Mouse (Mus musculus) right cerebral cortex, adult 18-20 months (tissue): ENCODE data around the gene Arvcf.

ENCODE experiments used
- DNase-seq: peaks from one replicate; pipeline ENCODE4 v3.0.0; 2022; ENCODE audit warnings: mixed read lengths

Arvcf gene

DNA sequence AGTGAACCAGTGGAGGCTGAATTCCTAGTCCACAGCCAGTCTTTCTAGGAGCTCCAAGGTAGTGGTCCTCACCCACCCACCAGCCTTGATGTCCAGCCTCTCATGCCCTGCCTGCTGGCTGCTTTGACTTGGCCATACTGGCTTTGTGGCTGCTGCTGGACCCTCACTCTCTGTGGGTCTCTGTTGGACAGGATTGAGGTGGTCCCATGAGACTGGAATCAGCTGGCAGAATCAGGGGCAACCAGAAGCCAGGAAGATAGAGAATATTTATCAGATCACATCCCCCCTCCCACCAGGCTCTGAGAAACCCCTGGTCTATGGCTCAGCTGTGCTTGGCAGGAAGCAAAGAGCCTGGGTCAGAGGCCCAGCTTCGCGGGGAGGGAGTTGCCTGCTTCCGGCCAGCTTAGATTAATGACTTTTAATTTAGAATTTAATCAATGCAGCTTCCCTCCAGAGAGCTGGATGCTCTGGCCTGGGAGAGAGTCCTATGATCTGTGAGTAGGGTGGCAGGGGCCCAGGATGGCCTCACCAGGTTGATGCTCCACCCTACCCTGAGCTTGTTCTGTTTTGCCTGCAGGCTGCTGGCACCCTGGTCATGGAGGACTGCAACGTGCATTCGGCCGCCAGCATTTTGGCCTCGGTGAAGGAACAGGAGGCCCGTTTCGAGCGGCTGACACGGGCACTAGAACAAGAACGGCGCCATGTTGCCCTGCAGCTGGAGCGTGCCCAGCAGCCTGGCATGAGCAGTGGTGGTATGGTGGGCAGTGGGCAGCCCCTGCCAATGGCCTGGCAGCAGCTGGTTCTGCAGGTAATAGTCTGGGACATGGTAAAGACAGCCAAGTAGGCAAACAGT, 40.8 kb downstream of the Arvcf start:
- no peak for DNase-seq

DNA sequence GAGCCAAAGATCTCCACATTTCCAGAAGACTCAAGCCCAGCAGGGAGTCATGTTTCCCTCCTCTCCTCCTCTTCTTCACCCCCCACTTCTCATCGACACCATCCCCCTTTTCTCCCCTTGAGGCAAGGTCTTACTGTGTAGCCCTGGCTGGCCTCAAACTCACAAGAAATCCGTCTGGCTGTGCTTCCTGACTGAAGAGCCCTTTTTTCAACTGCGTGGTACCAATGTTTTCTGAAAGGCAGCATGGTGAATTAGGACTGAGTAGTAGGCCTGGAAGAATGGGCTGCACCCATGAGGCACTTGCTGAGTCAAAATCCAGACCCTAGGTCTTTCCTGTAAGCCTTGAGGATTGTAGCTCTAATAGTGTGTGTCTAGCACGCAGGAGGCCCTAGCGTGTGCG, 42.4 kb downstream of the Arvcf start:
- no peak for DNase-seq

GRCm38 (mm10) chr16:18391127-18391526, 43.1 kb downstream of the Arvcf start:
- no peak for DNase-seq

DNA sequence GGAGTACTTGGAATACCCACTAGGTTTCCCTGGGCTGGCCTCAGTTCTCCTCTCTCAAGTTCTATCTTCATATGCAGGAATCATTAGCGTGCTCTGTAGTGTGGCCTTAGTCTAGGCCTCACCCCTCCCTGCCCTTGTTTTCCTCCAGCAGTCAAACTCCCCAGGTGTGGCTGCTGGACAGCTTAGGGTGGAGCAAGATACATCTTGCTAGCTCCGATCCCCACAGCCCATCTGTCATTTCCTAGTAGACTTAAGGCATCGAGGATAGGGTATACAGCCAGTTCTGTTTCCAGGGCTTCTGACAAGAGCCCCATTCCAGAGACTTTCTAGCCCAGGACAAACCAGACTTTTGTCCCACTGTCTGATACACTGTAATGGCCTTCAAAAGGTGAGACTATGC, 43.7 kb downstream of the Arvcf start:
- no peak for DNase-seq

DNA sequence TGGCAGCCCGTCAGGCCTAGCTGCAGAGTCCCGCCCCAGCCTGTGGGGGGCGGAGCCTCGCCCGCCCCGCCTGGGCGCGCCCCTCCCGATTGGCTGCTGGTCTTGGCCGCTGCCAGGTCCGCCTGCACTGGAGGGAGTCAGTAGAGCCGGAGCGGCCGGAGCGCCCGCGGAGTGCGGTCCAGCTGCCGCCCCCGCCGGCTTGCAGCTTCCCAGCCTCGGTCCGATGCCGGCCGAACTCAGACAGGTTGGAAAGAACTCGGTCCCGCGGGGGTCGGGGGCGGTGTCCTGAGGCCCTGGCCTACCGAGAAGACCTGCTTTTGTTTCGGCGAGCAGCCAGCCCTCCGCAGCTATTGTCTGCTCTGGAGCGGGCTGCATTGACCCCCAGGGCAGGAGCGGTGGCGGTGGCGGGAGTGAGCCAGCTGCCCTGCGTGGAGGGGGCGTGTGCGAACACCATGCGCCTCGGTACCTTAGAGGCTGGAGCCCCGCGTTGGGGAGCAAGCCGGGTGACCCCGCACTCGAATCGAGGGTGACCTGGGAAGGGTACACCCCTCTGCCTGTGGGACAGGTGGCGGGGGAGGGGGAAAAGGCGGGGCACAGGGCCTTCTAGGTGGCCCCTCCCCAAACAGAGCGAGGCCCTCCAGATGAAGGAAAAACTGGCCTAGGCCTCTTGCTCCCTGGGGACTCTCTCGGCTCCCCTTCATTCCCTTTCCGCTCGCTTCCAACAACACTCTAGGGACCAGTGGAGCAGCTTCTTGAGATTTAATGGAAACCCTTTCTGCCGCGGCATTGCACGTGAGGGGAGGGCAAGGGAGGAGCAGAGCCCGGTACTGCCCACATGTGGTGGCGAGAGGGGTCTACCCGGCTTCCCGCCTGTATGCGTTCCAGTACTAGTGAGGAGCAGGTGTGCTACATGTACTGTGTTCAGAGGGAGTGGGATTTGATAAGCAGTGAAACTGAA, 44.8 kb downstream of the Arvcf start:
- peak; percentile 81 for DNase-seq

GRCm38 (mm10) chr16:18393595-18393994, 45.6 kb downstream of the Arvcf start:
- DNase-seq, result no peak

- no peak for DNase-seq
Measured at GRCm38 (mm10) chr16:18394056-18394455, 46.1 kb downstream of the Arvcf start.

DNA sequence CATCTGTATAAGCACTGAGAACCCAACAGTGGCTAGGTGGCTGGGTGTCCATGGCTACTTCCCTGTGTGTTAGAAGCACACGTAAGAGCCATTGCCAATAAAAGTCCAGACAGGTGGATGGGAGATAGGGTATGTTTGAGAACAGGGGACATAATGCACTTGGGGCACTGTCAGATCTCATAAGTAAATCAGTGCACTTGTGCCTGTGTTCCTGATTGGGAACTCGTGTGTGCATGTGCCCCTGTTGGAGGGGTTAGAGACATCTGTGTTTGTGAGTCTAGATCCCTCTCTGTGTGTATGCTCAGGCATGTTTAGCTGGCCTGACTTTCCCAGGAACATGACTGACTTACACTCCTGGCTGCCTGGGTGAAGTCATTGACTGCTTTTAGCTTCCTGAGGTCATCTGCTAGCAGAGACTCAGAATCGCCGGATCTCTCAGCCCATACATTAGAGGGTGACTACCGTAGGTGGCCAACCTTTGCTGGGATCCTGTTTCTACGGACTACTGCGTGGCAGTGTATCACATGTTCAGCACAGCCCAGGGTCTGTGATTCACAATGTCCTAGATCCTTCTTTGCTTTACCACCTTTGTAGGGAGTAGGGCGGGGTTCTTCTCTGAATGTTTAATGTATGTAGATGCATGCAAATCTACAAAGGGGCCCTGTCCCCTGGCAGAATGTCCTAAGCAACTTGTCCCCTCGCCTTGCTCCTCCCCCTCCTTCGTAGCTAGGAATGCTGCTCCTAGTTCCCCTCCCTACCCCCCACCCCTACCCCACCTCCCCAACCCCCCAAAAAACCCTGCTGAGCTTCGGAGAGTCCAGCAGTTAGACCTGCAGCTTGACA, 47.0 kb downstream of the Arvcf start:
- DNase-seq, result no peak

- DNase-seq, result no peak
Measured at GRCm38 (mm10) chr16:18395620-18396036, 47.6 kb downstream of the Arvcf start.

DNA sequence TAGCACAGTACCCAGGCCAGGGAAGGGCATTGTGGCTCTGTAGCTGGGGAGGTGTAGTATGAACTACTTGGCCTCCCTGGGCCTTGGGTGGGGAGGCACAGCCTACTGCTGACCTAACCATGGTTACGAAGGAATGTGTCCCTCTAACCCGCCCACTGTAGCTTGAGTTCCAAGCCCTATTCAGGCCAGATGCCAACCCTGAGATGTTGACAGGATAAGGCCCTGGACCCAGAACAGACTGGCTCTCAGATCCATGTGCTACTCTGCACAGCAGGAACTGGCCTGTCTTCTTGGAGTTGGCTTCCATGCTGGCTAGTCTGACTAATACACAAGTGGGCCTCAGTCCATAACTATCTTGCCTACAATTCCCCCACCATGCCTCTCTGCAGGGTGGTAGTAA, 48.2 kb downstream of the Arvcf start:
- no peak for DNase-seq

GRCm38 (mm10) chr16:18396791-18397621, 49.0 kb downstream of the Arvcf start:
- no peak for DNase-seq

DNA sequence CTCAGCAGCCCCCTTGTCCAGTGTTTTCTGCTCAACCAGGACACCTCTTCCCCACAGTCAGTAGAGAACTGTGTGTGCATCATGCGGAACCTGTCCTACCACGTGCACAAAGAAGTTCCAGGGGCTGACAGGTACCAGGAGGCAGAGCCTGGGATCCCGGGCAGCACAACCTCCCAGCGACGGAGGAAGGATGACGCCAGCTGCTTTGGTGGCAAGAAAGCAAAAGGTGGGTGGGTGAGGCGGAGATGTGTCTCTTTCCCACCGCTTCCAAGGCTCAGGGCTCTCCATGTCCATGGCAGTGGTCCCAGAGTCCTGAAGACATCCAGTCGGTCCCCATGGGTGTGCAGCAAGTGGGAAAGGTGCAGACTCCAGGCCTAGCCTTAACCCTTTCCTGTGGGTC, 52.0 kb downstream of the Arvcf start:
- no peak for DNase-seq

GRCm38 (mm10) chr16:18400472-18401216, 52.7 kb downstream of the Arvcf start:
- no peak for DNase-seq

GRCm38 (mm10) chr16:18403285-18403684, 55.3 kb downstream of the Arvcf start:
- DNase-seq, result no peak

DNA sequence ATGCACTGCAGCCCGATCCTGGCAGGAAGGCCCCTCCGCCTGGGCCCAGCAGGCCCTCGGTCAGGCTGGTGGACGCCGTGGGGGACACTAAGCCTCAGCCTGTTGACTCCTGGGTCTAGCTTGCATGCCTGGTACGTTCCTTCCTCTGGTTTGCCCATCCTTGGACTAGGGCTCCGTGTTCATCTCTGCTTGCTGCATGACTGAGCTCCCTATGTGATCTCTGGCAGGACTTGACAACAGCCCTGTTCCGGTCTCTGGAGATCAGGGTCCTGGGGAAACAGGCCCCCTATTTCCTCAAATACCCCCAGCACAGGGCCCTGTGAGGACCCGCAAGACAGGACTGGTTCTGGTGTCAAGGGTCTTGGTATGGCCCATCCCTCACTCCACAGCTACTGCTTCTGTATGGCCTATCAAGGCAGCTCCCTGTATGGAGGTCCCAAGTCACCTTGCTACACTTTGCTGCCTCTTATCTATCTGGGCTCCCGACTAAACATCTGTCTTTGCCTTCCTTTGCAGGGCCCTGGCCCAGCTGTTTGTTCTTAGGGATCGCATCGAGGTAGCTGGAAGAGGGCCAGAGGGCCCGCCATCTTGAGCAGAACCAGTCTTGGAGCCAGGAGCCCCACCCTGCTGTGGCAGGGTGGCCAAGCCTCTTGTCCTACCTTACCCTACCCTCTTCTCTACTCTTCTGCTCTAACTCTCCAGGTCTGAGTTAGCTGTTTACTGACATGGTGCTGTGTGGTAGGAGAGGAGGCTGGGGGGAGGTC, 57.3 kb downstream of the Arvcf start:
- no peak for DNase-seq

DNA sequence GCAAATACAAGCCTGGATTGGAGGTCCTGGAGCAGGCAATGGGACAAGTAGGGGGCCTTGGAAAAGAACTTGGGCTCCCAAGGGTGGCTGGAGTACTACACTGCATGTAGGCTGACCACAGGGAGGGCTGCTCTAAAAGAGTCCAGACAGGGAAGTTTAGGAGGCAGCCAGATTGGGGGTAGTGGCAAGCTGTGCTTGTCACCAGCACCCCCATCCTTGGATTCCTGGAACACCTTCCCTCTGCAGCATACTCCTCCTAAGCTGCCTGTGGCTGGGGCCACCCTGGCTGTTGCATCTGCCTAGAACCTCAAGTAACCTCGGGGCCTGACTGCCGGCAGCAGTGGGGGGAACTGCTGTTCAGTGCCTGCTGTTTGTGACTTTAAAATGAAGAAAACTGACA, 57.9 kb downstream of the Arvcf start:
- DNase-seq, result no peak

DNA sequence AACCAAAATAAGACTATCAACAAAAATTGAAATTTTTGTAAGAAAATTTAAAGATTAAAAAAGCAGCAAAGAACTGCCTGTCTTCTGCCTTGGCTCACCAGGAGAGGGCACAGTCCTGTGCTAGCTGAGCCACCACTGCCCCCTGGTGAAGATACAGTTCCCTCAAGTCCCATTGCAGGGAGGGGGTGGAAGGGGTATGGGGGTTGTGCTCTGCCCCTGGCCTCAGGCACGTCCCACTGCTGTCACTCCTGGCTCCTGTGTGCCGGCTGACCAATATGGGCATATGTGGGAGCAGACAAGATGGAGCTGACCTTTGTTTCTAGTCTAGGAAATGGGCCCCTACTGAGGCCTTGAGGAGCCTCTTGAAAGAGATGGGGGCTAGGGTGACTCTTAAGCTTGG, 58.3 kb downstream of the Arvcf start:
- DNase-seq, result peak; percentile 66

GRCm38 (mm10) chr16:18407912-18408311, 59.9 kb downstream of the Arvcf start:
- DNase-seq, result no peak

GRCm38 (mm10) chr16:18409776-18410175, 61.8 kb downstream of the Arvcf start:
- no peak for DNase-seq

DNA sequence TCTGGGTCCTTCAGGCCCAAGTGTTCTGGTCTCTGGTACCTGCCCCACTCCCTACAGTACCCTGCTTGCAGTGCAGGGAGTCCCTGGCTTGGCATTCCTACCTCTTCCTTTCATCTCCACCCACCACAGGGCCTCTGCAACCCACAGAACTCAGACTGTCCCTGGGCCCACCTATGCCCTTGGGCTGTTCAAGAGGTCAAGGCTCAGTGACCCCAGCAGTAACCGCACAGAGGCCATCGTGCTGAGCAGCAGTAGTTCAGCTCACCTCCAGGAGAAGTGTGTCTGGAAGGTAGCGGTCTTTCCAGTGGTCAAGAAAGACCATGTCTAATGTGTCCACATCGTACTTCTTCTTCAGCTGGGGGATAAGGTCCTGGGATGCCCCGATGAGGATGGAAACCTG, 62.4 kb downstream of the Arvcf start:
- no peak for DNase-seq
